Mouse (Mus musculus): ENCODE data around the gene Crisp3. TPM values are rescaled to one million over a fixed set of nuclear protein-coding genes. Genes with fewer than 3 reads are reported as not detected.
"Not testable (repeated sequence)": the region's sequence is repeated elsewhere in the genome, so short reads cannot be mapped to it uniquely, and the experiment has no call there.

The Crisp3 gene
- not detected in 2 replicates for total RNA-seq (2021)
- long read RNA-seq, experiment 1, result 0 reads
- long read RNA-seq, experiment 2, result 0 reads

DNA sequence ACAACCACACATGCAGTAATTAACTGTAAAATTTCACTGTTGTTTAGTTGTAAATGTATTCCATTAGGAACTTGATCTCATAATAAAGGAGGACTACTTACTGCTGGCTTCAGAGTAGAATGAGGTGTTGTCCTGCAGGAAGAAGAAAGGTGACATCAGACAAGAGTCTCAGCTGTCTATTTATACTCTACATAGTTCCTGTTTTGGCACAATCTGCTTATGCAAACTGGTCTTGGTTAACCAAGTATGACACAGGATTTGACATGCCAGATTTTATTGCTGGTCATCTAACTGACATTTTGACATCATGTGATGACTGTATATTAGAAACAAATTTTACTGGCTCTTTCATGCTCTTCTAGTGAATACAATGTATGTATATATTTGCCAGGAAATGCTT is at the start of gene Crisp3:
Gene Crisp3 (minus strand): TSS at position 154 of the 400 bp plus-strand sequence.
- no peak for DNase-seq

DNA sequence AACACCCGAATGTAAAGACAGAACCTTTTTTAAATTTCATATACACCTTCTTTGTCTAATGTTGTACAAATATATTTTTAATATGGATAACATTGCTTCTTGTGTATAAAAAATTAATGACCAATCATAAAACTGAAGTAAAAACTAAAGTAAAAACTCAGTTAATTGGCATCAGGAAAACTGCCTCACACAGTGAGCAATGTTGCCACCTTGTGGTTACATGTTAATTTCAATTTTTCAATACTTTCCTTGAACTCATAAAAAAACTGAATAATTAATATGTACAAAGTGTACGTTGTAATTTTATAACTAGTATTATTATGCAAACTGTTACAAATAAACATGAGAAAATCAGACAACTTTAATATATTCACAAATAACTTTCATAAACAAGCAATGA is 43.3 kb upstream of the Crisp3 start:
- DNase-seq, result no peak

DNA sequence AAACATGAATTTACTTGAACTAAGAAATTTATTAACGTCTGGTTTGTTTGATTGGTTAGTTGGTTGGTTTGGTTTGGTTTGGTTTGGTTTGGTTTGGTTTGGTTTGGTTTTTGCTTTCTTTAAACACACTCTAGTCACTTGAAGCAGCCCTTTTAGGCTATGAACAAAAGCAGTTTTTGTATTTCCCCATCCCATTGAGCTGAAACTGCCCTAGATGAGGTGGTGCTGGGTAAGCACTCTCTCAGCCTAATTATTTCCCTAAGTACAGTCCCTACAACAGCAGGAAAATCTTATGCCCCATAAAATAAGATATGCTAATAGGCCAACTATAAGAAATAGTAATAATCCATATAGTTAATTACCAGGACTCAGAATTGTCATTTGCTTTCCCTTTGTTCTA is 33.4 kb upstream of the Crisp3 start:
- DNase-seq, result no peak

DNA sequence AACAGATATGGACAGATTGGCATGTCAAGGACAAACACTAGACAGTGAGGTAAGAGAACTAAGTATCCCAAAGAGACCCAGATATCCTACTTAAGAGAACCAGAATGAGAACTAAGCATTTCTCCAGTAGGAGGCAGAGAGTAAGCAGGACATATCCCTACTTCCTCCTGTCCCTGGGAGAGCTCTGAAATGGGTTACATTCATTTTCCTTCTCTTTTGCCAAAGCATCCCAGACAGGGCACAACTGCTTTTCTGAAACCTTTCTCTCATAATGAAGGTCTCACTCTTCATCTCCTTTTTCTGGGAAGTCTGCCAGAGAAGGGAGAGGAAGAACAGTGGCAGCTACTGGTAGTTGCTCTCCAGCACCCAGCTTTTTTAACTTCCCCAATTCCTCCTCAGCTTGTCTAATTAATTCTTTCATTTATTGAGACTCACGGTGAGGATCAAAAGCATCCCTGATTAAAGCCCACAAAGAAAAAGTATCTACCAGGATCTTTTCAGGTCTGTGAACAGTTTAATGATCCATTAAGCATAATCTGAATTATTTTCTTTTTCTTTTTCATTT is 32.9 kb upstream of the Crisp3 start:
- DNase-seq, result no peak

DNA sequence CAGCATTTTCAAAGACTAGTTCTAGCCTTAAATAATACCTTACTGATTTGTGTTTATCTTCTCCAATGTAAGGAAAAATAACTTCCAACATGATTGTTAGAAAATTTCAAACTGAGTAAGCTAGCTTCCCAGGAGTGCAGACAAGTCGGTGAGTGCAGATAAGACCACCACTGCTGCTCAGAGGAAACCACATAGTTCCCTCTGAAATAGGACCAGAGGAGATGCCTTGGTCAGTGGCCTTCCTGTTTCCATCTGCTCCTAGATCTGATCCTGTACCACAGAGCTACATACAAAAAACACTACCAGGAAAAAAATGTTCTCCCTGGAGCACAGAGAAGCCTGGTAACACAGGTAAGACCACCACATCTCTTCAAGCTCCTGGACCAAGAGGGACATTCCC is 10.4 kb upstream of the Crisp3 start:
- no peak for DNase-seq

DNA sequence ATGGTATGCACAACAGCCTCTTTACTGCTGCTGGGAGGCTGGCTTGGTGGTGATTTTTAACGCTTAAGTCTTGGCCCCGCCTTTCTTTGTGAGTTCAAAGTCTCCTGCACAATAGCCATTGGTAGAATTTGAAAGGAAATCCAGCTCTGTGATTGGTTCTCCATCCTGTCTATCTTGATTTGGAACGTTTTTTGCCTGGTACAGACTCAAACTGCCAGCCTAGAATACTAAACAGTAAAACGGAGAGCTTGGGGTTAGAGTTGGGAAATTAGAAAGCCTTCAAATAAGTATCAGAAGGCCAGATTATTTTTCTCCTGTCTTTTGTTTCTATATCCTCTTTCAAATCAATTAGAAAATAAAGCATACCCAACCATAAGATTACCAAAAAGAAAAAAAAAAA is 33.5 kb downstream of the Crisp3 start, which contains the start of gene Pgk2:
Gene Pgk2 (minus strand): TSS at position 101 of the 400 bp plus-strand sequence.
- no peak for DNase-seq

DNA sequence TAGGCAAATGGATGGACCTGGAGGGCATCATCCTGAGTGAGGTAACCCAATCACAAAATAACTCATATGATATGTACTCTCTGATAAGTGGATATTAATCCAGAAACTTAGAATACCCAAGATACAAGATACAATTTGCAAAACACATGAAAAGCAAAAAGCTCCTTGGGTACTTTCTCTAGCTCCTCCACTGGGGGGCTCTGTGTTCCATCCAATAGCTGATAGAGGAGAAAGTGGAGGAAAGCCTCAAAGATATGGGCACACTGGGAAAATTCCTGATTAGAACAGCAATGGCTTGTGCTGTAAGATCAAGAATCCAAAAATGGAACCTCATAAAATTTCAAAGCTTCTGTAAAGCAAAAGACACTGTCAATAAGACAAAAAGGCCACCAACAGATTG is 40.3 kb downstream of the Crisp3 start:
- DNase-seq, result peak; percentile 7

DNA sequence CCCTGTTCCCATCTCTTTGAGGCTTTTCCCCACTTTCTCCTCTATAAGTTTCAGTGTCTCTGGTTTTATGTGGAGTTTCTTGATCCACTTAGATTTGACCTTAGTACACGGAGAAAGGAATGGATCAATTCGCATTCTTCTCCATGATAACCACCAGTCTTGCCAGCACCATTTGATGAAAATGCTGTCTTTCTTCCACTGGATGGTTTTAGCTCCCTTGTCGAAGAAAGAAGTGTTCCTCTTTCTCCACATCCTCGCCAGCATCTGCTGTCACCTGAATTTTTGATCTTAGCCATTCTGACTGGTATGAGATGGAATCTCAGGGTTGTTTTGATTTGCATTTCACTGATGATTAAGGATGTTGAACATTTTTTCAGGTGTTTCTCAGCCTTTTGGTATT is 51.9 kb downstream of the Crisp3 start:
- DNase-seq, result not testable (repeated sequence)

Other genes starting within 250 kb of the Crisp3 start
- not detected in 2 replicates for gene AC192777.2, start 146.8 kb downstream of the Crisp3 start, total RNA-seq (2021)
- not detected in 2 replicates for gene Pgk2, start 33.6 kb downstream of the Crisp3 start, total RNA-seq (2021)
- not detected in 2 replicates for gene Crisp1, start 76.9 kb upstream of the Crisp3 start, total RNA-seq (2021)